Mouse (Mus musculus) thymus, adult 2 months (tissue): ENCODE results near the gene Unc5c. TPM values are rescaled to one million over a fixed set of nuclear protein-coding genes. Genes with fewer than 3 reads are reported as not detected.

ENCODE experiments used
- DNase-seq: peaks from one replicate; pipeline ENCODE4 v3.0.0; 2021
- H3K27ac ChIP-seq: fragments of 200-500 bp; 2 replicates; pipeline ENCODE4 v1.5.1; 2012; ENCODE audit warnings: low read length, control low read depth; ENCODE audit not compliant: control insufficient read depth, insufficient read depth
- H3K27me3 ChIP-seq: fragments of 200-500 bp; 2 replicates; pipeline ENCODE4 v1.6.1; 2012; ENCODE audit warnings: mild to moderate bottlenecking, low read length, moderate library complexity, mixed read lengths; ENCODE audit not compliant: control insufficient read depth, insufficient read depth
- H3K36me3 ChIP-seq: fragments of 200-500 bp; 2 replicates; pipeline ENCODE4 v1.6.1; 2012; ENCODE audit warnings: mild to moderate bottlenecking, low read length, moderate library complexity; ENCODE audit not compliant: control insufficient read depth, insufficient read depth
- H3K4me1 ChIP-seq: fragments of 200-500 bp; replicated peaks from 2 replicates; pipeline ENCODE4 v1.6.1; 2012; ENCODE audit warnings: low read length; ENCODE audit not compliant: control insufficient read depth, insufficient read depth
- H3K4me3 ChIP-seq: fragments of 200-500 bp; 2 replicates; pipeline ENCODE4 v1.5.1; 2012; ENCODE audit warnings: mild to moderate bottlenecking, low read length, control low read depth, moderate library complexity; ENCODE audit not compliant: control insufficient read depth, insufficient read depth
- CTCF ChIP-seq: fragments of 200-500 bp; IDR thresholded peaks from 2 replicates; pipeline ENCODE4 v1.5.1; 2012; ENCODE audit warnings: mild to moderate bottlenecking, control low read depth, low read length, moderate library complexity, borderline replicate concordance; ENCODE audit not compliant: control insufficient read depth, poor library complexity, insufficient read depth; ENCODE audit errors: extremely low read depth
- POLR2A ChIP-seq: fragments of 200-500 bp; IDR thresholded peaks from 2 replicates; pipeline ENCODE4 v1.6.1; 2012; ENCODE audit warnings: mild to moderate bottlenecking, low read length, control low read depth, moderate library complexity; ENCODE audit not compliant: control insufficient read depth, poor library complexity, insufficient read depth; ENCODE audit errors: extremely low read depth
- WGBS: fragments of 180-500 bp; shearing (Covaris S2); methylation state at CpG from one replicate; pipeline ENCODE4 v1.1.7; 2018; 5-methylcytosine and 5-hydroxymethylcytosine counted together
- polyA plus RNA-seq: library from polyadenylated mRNA; depleted of rRNA; stranded (reverse); fragments of >200 nt; gene quantifications from 2 replicates; pipeline ENCODE4 v1.2.3, GENCODE M21; 2012

The Unc5c gene
- polyA plus RNA-seq, 1 experiment = 0.57 TPM

DNA sequence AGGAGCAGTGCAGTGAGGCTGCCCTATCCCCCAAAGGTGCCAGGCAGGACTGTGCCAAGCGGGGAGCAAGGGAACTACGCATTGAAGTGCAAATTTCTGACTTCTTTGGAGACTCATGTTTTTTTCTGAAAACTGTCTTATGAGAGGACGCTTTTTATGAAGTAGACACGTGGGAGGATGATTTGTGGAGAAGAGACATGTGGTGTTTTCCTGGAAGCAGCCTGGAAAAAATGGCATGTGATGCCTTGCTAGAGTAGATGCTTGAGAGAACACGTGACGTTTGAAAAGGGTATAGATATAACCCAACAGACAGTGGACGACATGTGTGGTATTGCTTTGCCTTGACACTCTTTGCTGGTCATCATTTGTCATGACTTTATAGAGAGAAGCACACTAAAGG, 385.1 kb downstream of the Unc5c start:
- TF ChIP-seq POLR2A = no peak
- TF ChIP-seq CTCF = no peak
- H3K27ac ChIP-seq = no peak overlapping the region
- no peaks in the 10 kb centered on the region for H3K36me3 ChIP-seq
- no peak overlapping the region for H3K4me3 ChIP-seq
- no peaks in the 10 kb centered on the region for H3K27me3 ChIP-seq
- 85% methylated on average over 7 of the region's 7 CpGs for WGBS
- H3K4me1 ChIP-seq = no peaks in the 10 kb centered on the region
- DNase-seq = no peak

DNA sequence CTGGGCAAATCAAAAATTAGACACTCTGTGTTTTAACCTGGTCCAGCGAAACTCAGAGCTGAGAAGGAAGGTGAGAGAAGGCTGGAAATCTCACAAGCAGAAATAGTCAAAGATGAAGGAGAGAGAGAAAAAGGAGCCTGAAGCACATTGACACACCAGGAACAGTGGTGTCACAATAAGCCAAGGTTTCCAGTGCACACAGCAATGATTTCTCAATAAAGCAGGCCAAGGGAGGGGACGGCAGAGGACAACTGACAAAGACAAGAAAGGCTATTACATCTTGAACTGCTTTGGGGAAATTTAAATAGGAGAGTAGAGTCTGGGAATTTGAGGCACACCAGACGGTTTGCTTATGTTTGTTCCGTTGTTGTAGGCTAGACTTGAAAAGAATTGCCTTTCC, 389.3 kb downstream of the Unc5c start:
- Histone ChIP-seq H3K36me3 (no peaks in the 10 kb centered on the region), H3K4me3 (no peak overlapping the region), H3K27me3 (no peaks in the 10 kb centered on the region), H3K27ac (no peak overlapping the region), H3K4me1 (no peaks in the 10 kb centered on the region)
- no peak for DNase-seq
- TF ChIP-seq POLR2A = no peak
- TF ChIP-seq CTCF = no peak
- 94% methylated on average over 4 of the region's 4 CpGs for WGBS

DNA sequence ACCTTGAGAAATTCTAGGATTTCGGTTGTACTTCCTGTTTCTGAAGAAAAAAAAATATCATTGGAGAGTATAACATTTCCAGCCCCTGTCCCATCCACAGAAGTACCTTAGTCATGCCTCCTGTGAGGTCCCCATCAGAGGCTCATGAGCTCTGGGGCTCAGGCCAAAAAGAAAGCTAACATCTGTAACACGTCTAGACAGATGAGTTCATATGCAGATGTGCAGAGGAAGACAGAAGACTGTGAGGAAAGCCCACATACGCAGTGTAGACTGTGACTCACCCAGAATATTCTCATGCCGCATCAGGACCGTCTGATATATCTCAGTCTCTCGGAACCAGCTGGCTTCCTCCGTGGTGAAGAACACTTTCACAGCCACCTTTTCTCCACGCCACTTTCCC, 392.1 kb downstream of the Unc5c start:
- WGBS = 88% methylated on average over 8 of the region's 8 CpGs
- Histone ChIP-seq H3K27me3 (no peaks in the 10 kb centered on the region), H3K27ac (no peak overlapping the region), H3K4me1 (no peaks in the 10 kb centered on the region), H3K4me3 (no peak overlapping the region), H3K36me3 (no peaks in the 10 kb centered on the region)
- no peak for TF ChIP-seq POLR2A
- TF ChIP-seq CTCF = no peak
- DNase-seq = no peak

DNA sequence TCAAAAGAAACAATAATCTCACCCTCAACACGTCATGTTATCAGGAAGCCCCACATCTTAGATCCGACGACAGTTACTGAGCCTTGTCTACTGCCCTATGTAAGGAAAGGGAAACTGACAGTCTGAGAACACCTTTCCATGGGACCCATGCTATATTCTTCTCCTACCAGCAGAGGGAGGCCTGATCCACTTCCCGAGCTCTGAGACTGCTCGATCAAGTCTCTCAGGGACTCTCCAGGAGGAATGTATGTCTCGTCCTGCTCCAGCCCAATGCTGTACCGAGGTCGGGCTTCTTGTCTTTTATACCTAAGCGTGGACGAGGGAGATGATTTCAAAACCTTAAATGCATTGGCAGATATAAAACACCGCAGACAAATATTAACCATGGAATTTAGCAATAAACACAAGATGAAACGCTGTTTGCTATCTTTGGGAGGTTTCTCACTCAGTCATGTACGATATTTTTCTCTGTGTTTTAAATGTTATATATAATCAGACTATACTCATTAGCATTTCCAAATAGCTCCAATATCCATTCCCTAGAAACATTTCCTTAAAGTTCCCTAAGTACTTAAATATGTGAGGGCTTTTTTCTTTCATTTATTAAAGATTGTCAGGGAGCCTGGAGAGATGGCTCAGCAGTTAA, 397.9 kb downstream of the Unc5c start:
- peak; percentile 2 for DNase-seq
- no peak overlapping the region for H3K27ac ChIP-seq
- no peak for TF ChIP-seq CTCF
- TF ChIP-seq POLR2A = no peak

DNA sequence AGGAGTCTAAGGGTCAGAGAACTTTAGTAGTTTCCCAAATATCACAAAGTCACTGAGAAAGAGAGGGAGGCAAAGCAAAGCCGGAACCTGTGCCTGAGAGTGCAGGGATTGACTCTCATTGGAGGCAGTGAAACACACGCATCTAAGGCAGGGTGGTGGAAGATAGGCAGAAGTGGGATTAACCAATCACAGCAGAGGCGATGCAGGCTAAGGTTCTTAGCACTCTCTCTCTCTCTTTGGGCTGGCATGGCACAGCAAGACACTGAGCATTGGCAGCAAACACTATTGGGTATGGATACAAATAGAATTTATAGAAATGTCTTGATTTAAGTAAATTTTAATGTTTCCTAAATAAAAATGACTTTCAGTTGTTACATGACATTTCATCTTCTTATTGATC, 406.8 kb downstream of the Unc5c start:
- Histone ChIP-seq H3K4me1 (no peaks in the 10 kb centered on the region), H3K27ac (no peak overlapping the region), H3K4me3 (no peak overlapping the region), H3K27me3 (no peaks in the 10 kb centered on the region), H3K36me3 (no peaks in the 10 kb centered on the region)
- DNase-seq = no peak
- 92% methylated on average over 3 of the region's 3 CpGs for WGBS
- TF ChIP-seq CTCF = no peak
- no peak for TF ChIP-seq POLR2A

More for the DNA sequence above, 397.9 kb downstream of the Unc5c start:
- no peaks in the 10 kb centered on the region for H3K27me3 ChIP-seq
- no peaks in the 10 kb centered on the region for H3K36me3 ChIP-seq
- no peak overlapping the region for H3K4me3 ChIP-seq
- 25% methylated on average over 13 of the region's 13 CpGs for WGBS
- H3K4me1 ChIP-seq = no peaks in the 10 kb centered on the region

DNA sequence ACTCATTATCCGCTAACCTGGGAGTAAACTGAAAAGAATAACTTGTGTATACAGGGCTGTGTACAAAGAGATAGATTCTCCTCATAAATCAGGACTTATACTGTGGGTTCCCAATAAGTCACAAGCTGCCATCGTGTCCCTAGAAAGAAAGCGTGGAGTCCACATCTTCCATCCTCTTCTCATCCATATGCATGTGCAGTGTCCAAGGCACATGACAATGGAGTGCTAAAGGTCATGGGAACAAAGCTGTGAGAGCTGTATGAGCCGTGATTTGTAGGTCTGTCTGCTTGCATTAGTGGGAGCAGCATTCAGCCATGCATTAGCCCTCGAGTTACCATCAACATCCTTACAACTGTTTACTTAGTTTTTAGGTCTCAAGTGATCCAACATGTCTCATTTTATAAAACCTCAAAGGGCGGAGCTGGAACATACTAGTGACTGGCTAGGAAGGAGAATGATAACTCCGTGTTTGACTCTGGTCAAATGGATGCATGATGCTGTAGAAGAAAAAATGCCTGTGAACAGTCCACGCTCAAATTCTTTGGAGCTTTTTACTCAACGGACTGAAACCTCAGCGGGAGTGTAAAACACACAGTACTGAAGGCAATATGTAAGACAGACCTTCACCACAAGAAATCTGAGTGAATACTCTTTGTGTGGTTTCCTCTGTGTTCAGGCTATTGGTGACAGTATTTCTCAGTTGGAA, 407.5 kb downstream of the Unc5c start:
- WGBS = 92% methylated on average over 10 of the region's 10 CpGs
- Histone ChIP-seq H3K4me3 (no peak overlapping the region), H3K4me1 (no peaks in the 10 kb centered on the region), H3K27ac (no peak overlapping the region), H3K27me3 (no peaks in the 10 kb centered on the region), H3K36me3 (no peaks in the 10 kb centered on the region)
- no peak for DNase-seq
- TF ChIP-seq POLR2A = no peak
- no peak for TF ChIP-seq CTCF
